Mouse (Mus musculus): ENCODE data around the gene Gm7356.
"Not testable (repeated sequence)": the region's sequence is repeated elsewhere in the genome, so short reads cannot be mapped to it uniquely, and the experiment has no call there.

Gene Gm7356

DNA sequence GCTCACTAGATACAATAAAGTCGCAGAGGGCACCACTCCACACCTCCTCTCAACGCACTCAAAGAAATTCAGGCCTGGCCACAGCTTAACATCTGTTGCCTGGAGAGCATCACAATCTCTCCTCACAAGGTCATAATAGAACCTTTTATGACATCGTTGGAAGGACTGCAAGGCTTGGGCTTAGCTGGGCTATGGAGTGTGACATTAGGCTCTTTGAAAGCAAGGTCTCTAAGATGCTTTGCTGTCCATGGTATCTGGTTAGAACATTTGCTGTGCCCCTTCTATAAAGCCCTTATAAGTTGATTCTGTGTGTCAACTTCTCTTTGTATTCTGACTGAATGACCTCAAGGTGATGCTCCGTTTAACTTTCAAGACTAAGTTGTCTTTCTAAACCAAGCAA is at the start of gene Gm7356:
Gene Gm7356 (minus strand): TSS at position 101 of the 400 bp plus-strand sequence.
- not testable (repeated sequence) for DNase-seq (ENCODE audit: low spot score)

- DNase-seq (ENCODE audit: low spot score) = not testable (repeated sequence)
Measured at GRCm38 (mm10) chr17:14041880-14042279, 38.4 kb upstream of the Gm7356 start.

- DNase-seq (ENCODE audit: low spot score) = not testable (repeated sequence)
Measured at GRCm38 (mm10) chr17:14037012-14037411, 33.5 kb upstream of the Gm7356 start.

DNA sequence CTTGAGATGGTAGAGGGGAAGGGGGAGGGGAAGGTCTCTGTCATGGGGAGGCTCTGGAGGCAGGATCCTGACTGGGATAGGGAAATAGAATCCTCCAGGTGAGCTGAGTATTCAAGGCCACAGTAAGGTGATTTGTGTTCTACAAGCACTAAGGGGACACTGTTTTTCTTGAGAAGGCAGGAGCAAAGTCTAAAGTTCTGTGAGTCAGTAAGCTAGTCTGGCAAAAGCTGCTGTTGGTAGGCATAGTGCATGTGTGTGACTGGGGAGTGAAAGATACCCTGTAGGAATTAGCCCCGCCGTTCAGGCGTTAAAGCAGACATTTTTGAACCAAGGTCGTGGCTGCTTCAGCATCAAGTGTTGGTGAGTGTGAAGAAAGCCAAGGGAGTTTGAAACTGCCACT is 32.6 kb upstream of the Gm7356 start:
- not testable (repeated sequence) for DNase-seq (ENCODE audit: low spot score)

GRCm38 (mm10) chr17:13993425-13993824 is 10.1 kb downstream of the Gm7356 start:
- DNase-seq (ENCODE audit: low spot score) = not testable (repeated sequence)

- DNase-seq (ENCODE audit: low spot score) = no peak
Measured at GRCm38 (mm10) chr17:13987690-13988089, 15.8 kb downstream of the Gm7356 start.

DNA sequence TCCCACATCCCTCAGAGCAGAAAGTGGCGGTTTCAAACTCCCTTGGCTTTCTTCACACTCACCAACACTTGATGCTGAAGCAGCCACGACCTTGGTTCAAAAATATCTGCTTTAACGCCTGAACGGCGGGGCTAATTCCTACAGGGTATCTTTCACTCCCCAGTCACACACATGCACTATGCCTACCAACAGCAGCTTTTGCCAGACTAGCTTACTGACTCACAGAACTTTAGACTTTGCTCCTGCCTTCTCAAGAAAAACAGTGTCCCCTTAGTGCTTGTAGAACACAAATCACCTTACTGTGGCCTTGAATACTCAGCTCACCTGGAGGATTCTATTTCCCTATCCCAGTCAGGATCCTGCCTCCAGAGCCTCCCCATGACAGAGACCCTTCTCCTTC is 32.7 kb downstream of the Gm7356 start:
- DNase-seq (ENCODE audit: low spot score) = not testable (repeated sequence)

- DNase-seq (ENCODE audit: low spot score) = not testable (repeated sequence)
Measured at GRCm38 (mm10) chr17:13969917-13970316, 33.6 kb downstream of the Gm7356 start.

DNA sequence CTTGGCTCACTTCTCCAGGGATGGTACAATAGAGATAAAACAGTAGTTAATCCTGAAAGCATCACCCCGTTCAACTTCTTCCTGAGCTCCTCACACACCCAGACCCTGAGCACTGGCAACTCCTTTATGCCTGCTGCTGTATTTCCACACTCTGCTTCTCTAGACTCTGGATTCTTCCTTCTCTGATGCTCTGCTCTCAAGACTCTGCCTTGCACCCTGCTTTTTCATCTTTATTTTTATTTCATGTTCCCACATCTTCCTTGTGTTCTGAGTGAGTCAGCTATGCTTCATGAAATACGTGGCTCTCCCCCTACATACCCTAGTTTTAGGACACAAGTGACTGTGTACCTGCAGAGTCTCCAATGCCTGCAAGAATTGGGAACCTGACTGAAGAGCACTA is 38.5 kb downstream of the Gm7356 start:
- not testable (repeated sequence) for DNase-seq (ENCODE audit: low spot score)

DNA sequence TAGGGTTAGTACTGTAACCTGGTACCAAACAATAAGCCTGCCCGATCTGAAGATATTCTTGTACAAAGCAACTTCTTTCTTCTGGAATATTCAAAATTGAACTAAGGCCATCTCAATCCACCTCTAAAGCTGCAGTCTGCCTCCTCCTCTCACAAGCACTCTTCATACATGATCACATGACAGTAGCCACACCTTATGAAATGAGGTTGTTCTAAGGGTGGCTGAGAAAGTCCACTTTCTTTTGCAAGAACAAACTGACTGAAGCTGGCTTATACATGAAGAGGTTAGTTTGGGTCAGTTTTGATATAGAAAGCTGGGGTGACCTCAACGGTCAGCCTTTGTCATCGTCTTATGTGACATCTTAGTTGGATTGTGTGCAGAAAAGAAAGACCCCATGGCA is 41.3 kb downstream of the Gm7356 start:
- not testable (repeated sequence) for DNase-seq (ENCODE audit: low spot score)

GRCm38 (mm10) chr17:13958129-13958528 is 45.4 kb downstream of the Gm7356 start:
- not testable (repeated sequence) for DNase-seq (ENCODE audit: low spot score)

DNA sequence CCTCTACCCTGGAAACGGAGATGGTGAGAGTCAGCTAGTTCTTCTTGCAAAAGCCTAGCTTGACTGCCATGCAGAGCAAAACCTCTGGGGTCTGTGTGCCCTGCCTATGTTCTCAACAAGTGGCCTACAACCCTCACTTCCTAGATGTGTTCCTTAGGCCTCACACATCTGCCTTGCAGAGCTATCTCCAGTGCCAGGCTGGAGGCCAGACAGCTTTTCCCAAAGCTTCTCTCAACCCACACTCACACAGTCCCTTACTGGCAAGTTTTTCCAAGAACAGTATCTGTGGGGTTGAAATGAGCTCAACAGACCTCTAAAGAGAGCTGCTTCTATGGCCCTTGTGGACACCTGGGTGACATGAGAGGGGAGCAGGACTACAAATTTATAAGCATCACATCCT is 51.9 kb downstream of the Gm7356 start:
- DNase-seq (ENCODE audit: low spot score) = not testable (repeated sequence)

All from urinary bladder, postnatal 10 days (tissue).